Mouse (Mus musculus): Measurements from ENCODE around the gene Zfp78. TPM values are rescaled to one million over a fixed set of nuclear protein-coding genes. Genes with fewer than 3 reads are reported as not detected.

The Zfp78 gene
- 2.2 and 4.2 TPM in 2 replicates for polyA plus RNA-seq (2015; fragmentation: Nextera tagmentation; extraction: Ambion mirVana)

GRCm38 (mm10) chr7:6363047-6363488 is at the start of gene Zfp78:
Gene Zfp78, plus strand, starts transcription at chr7:6363280.
- H3K27me3 ChIP-seq = no peaks in the 10 kb centered on the region
- under 1% methylated on average over 23 of the region's 23 CpGs for WGBS
- no peaks in the 10 kb centered on the region for H3K36me3 ChIP-seq
- ATAC-seq (ENCODE audit: insufficient number of reproducible peaks, low FRiP score, low TSS enrichment, low read depth) = peak; percentile 84
- peak within 1 kb of the TSS; percentile 72 for H3K4me2 ChIP-seq (replicated peaks)
- peak within 1 kb of the TSS; percentile 51 for H3K9ac ChIP-seq
- H3K4me3 ChIP-seq (replicated peaks) = peak within 1 kb of the TSS; percentile 62
- H3K9me3 ChIP-seq (replicated peaks) = no peaks in the 10 kb centered on the region
- H3K27ac ChIP-seq (replicated peaks) = peak within 1 kb of the TSS; percentile 94
- H3K4me1 ChIP-seq = peaks cover 10% of the 10 kb centered on the region

GRCm38 (mm10) chr7:6330458-6331232 is 32.4 kb upstream of the Zfp78 start:
- ATAC-seq (ENCODE audit: insufficient number of reproducible peaks, low FRiP score, low TSS enrichment, low read depth) = peak; percentile 82
- Histone ChIP-seq H3K36me3 (0 out of 2 replicates have a peak, but pooled peaks cover 7% of the 10 kb centered on the region), H3K4me2 (replicated peaks) (peak overlapping the region; percentile 69), H3K27me3 (no peaks in the 10 kb centered on the region), H3K27ac (replicated peaks) (peak overlapping the region; percentile 72), H3K4me1 (peaks cover 10% of the 10 kb centered on the region), H3K4me3 (replicated peaks) (peak overlapping the region; percentile 62), H3K9me3 (replicated peaks) (no peaks in the 10 kb centered on the region), H3K9ac (peak overlapping the region; percentile 71)
- 13% methylated on average over 23 of the region's 23 CpGs for WGBS

- WGBS = 5% methylated on average over 31 of the region's 31 CpGs
- Histone ChIP-seq H3K27ac (replicated peaks) (peak within 1 kb of the TSS; percentile 72), H3K27me3 (no peaks in the 10 kb centered on the region), H3K9me3 (replicated peaks) (no peaks in the 10 kb centered on the region), H3K4me3 (replicated peaks) (peak within 1 kb of the TSS; percentile 62), H3K9ac (peak within 1 kb of the TSS; percentile 71), H3K4me2 (replicated peaks) (peak within 1 kb of the TSS; percentile 69), H3K4me1 (peaks cover 10% of the 10 kb centered on the region), H3K36me3 (0 out of 2 replicates have a peak, but pooled peaks cover 7% of the 10 kb centered on the region)
- peak; percentile 94 for ATAC-seq (ENCODE audit: insufficient number of reproducible peaks, low FRiP score, low TSS enrichment, low read depth)
These were observed 31.7 kb upstream of the Zfp78 start, which contains the start of gene Zfp583 for GRCm38 (mm10) chr7:6331233-6331956. Gene Zfp583, minus strand, starts transcription at chr7:6331285.

GRCm38 (mm10) chr7:6339865-6340264 is 23.2 kb upstream of the Zfp78 start:
- Histone ChIP-seq H3K36me3 (no peaks in the 10 kb centered on the region), H3K27ac (replicated peaks) (no peak overlapping the region), H3K9ac (no peak overlapping the region), H3K27me3 (no peaks in the 10 kb centered on the region), H3K4me1 (no peaks in the 10 kb centered on the region), H3K9me3 (replicated peaks) (no peaks in the 10 kb centered on the region), H3K4me3 (replicated peaks) (no peak overlapping the region), H3K4me2 (replicated peaks) (no peak overlapping the region)
- 81% methylated on average over 5 of the region's 5 CpGs for WGBS
- no peak for ATAC-seq (ENCODE audit: insufficient number of reproducible peaks, low FRiP score, low TSS enrichment, low read depth)

GRCm38 (mm10) chr7:6343501-6344071 is 19.5 kb upstream of the Zfp78 start, which contains the start of gene Gm3854:
Gene Gm3854, plus strand, starts transcription at chr7:6343759.
- peak within 1 kb of the TSS; percentile 12; the same call in 1 of the 2 replicates for H3K9ac ChIP-seq
- under 1% methylated on average over 26 of the region's 26 CpGs for whole genome bisulfite sequencing
- H3K27ac ChIP-seq (replicated peaks) = peak within 1 kb of the TSS; percentile 61; the same call in 1 of the 2 replicates

GRCm38 (mm10) chr7:6344124-6344523 is 19.0 kb upstream of the Zfp78 start:
- 25% methylated on average over 10 of the region's 10 CpGs for WGBS
- H3K27me3 ChIP-seq = no peaks in the 10 kb centered on the region
- H3K27ac ChIP-seq (replicated peaks) = no peak overlapping the region
- H3K4me1 ChIP-seq = no peaks in the 10 kb centered on the region
- H3K9me3 ChIP-seq (replicated peaks) = no peaks in the 10 kb centered on the region
- ATAC-seq (ENCODE audit: insufficient number of reproducible peaks, low FRiP score, low TSS enrichment, low read depth) = no peak
- H3K4me2 ChIP-seq (replicated peaks) = peak overlapping the region; percentile 48
- no peaks in the 10 kb centered on the region for H3K36me3 ChIP-seq
- no peak overlapping the region for H3K9ac ChIP-seq
- H3K4me3 ChIP-seq (replicated peaks) = peak overlapping the region; percentile 69

More at GRCm38 (mm10) chr7:6343501-6344071, 19.5 kb upstream of the Zfp78 start, which contains the start of gene Gm3854:
- Histone ChIP-seq H3K4me1 (no peaks in the 10 kb centered on the region), H3K9me3 (replicated peaks) (no peaks in the 10 kb centered on the region), H3K4me3 (replicated peaks) (peak within 1 kb of the TSS; percentile 69), H3K27me3 (no peaks in the 10 kb centered on the region), H3K4me2 (replicated peaks) (peak within 1 kb of the TSS; percentile 48), H3K36me3 (no peaks in the 10 kb centered on the region)
- peak; percentile 85 for ATAC-seq (ENCODE audit: insufficient number of reproducible peaks, low FRiP score, low TSS enrichment, low read depth)

GRCm38 (mm10) chr7:6358121-6358520 is 5.0 kb upstream of the Zfp78 start:
- no peak overlapping the region for H3K9ac ChIP-seq
- H3K27ac ChIP-seq (replicated peaks) = no peak overlapping the region
- no peak overlapping the region for H3K4me2 ChIP-seq (replicated peaks)
- H3K9me3 ChIP-seq (replicated peaks) = no peaks in the 10 kb centered on the region
- H3K36me3 ChIP-seq = peaks cover 8% of the 10 kb centered on the region; the same call in 1 of the 2 replicates
- no peak overlapping the region for H3K4me3 ChIP-seq (replicated peaks)
- no peak for ATAC-seq (ENCODE audit: insufficient number of reproducible peaks, low FRiP score, low TSS enrichment, low read depth)
- H3K4me1 ChIP-seq = peaks cover 4% of the 10 kb centered on the region; the same call in 1 of the 2 replicates
- no peaks in the 10 kb centered on the region for H3K27me3 ChIP-seq
- WGBS = 67% methylated on average over 2 of the region's 2 CpGs

- Histone ChIP-seq H3K4me1 (peaks cover 9% of the 10 kb centered on the region), H3K9ac (no peak overlapping the region), H3K36me3 (peaks cover under 1% of the 10 kb centered on the region; the same call in 1 of the 2 replicates), H3K4me2 (replicated peaks) (no peak overlapping the region), H3K27me3 (no peaks in the 10 kb centered on the region), H3K9me3 (replicated peaks) (no peaks in the 10 kb centered on the region), H3K27ac (replicated peaks) (no peak overlapping the region), H3K4me3 (replicated peaks) (no peak overlapping the region)
- no peak for ATAC-seq (ENCODE audit: insufficient number of reproducible peaks, low FRiP score, low TSS enrichment, low read depth)
- WGBS = 54% methylated on average over 10 of the region's 10 CpGs
These were observed 4.0 kb upstream of the Zfp78 start for GRCm38 (mm10) chr7:6358937-6359590.

GRCm38 (mm10) chr7:6360477-6361060 is 2.5 kb upstream of the Zfp78 start:
- 13% methylated on average over 9 of the region's 9 CpGs for WGBS
- Histone ChIP-seq H3K4me1 (peaks cover 10% of the 10 kb centered on the region), H3K4me3 (replicated peaks) (no peak overlapping the region), H3K36me3 (no peaks in the 10 kb centered on the region), H3K27ac (replicated peaks) (no peak overlapping the region), H3K9me3 (replicated peaks) (no peaks in the 10 kb centered on the region), H3K9ac (no peak overlapping the region), H3K4me2 (replicated peaks) (no peak overlapping the region), H3K27me3 (no peaks in the 10 kb centered on the region)
- ATAC-seq (ENCODE audit: insufficient number of reproducible peaks, low FRiP score, low TSS enrichment, low read depth) = no peak

GRCm38 (mm10) chr7:6361756-6362155 is 1.3 kb upstream of the Zfp78 start:
- Histone ChIP-seq H3K36me3 (no peaks in the 10 kb centered on the region), H3K4me1 (peaks cover 10% of the 10 kb centered on the region), H3K9me3 (replicated peaks) (no peaks in the 10 kb centered on the region), H3K4me2 (replicated peaks) (peak overlapping the region; percentile 72), H3K27ac (replicated peaks) (peak overlapping the region; percentile 94), H3K4me3 (replicated peaks) (peak overlapping the region; percentile 62), H3K9ac (peak overlapping the region; percentile 28; the same call in 1 of the 2 replicates), H3K27me3 (no peaks in the 10 kb centered on the region)
- 23% methylated on average over 7 of the region's 7 CpGs for WGBS
- no peak for ATAC-seq (ENCODE audit: insufficient number of reproducible peaks, low FRiP score, low TSS enrichment, low read depth)

All from embryonic facial prominence, embryonic 15.5 days (tissue).